Mouse (Mus musculus) heart, adult 18-20 months (tissue): ENCODE results near the gene Zfp955a. TPM values are rescaled to one million over a fixed set of nuclear protein-coding genes. Genes with fewer than 3 reads are reported as not detected.
"Not testable (repeated sequence)": the region's sequence is repeated elsewhere in the genome, so short reads cannot be mapped to it uniquely, and the experiment has no call there.

Experiments used
- DNase-seq, 2 experiments: peaks; one replicate each; pipeline ENCODE4 v3.0.0; 2021 to 2022; ENCODE audit warnings: mixed read lengths in 1 of 2
- long read RNA-seq, 2 experiments: library from polyadenylated mRNA; stranded (forward); transcript quantifications; one replicate each; pipeline ENCODE4 v2.0.0; 2021
- total RNA-seq, 2 experiments: library from RNA; stranded (reverse); gene quantifications; 2 replicates each; pipeline ENCODE4 v1.2.3; 2021

Zfp955a gene
- 1 to 10 TPM; 7.7 to 9.9 TPM for total RNA-seq
- long read RNA-seq, experiment 1, transcript Zfp955a-201 (4 exons, 3,544 nt) = major isoform, 8 of 8 reads
- long read RNA-seq, experiment 1, partial matches to known transcripts = 0 of 8 reads
- long read RNA-seq, experiment 1, other reads (novel, unspliced or antisense) = 0 of 8 reads
- long read RNA-seq, experiment 2, partial matches to known transcripts = 0 of 2 reads
- long read RNA-seq, experiment 2, other reads (novel, unspliced or antisense) = 0 of 2 reads

- DNase-seq = not testable (repeated sequence)
Measured at GRCm38 (mm10) chr17:33254530-33255318, at the start of gene Zfp955a. Gene Zfp955a (minus strand): TSS chr17:33255145.

DNA sequence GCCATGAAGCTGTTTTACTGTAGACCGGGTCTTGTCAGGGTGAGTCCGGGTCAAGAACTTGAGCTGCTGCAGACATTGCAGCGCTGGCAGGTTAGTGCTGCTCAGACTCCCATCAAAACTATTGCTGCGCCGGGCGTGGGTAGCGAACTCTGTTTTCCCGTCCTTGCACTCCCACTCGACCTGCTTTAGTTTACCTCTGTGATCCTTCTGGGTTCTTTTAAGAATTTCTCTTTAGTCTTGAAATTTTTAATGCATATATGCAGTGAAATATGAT, 34.9 kb upstream of the Zfp955a start:
- DNase-seq = not testable (repeated sequence)

DNA sequence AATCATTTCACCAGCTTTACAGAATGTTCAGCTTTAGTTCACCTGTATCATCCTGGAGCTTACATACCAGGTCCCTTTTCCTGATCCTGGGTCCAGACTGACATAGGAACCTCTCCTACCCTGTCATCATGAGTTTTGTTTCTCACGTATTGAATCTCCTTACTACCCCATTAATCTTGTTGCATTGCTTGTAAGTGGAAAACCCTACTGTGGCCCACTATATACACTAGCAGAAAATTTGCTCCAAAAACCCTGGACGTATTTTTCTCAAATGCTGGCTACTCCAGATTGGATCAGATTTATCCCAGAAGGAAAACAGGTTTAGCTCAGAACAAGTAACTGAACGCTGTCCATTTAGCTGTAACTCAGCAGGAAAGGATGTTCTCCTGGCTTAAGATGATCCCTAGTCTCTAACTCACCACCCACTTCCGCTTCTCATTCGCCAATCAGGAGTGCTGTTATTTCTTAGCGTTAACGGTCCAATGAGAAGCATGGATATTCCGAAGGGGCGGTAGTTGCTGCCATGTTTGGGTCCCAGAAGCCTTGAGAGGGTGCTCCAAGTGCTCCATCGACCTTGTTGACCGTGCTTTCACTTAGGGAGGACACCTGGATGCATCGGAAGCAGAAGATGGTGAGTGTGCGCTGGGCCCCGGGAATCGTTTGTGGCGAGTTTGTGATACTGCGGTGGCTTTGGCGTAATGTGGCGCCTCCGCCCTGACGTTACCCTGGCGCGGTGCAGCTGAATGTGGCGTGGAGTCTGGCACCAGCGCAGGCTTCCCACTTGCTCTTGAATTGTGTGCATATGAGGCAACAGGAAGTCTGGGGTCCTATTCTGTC, 34.3 kb upstream of the Zfp955a start, which contains the start of gene Zfp955b:
Gene Zfp955b (plus strand): TSS at position 506 of the 837 bp plus-strand sequence.
- DNase-seq = not testable (repeated sequence)

DNA sequence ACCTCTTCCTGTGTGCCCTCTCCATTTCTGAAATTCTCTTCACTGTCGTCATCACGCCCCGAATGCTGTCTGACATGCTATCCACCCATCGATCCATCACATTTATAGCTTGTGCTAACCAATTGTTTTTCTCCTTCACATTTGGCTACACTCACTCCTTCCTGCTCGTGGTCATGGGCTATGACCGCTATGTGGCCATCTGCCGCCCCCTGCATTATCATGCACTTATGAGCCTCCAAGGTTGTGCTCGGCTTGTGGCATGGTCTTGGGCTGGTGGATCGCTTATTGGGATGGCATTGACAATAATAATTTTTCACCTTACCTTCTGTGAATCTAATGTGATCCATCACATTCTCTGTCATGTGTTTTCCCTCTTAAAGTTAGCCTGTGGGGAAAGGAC, 14.0 kb upstream of the Zfp955a start:
- no peak for DNase-seq

DNA sequence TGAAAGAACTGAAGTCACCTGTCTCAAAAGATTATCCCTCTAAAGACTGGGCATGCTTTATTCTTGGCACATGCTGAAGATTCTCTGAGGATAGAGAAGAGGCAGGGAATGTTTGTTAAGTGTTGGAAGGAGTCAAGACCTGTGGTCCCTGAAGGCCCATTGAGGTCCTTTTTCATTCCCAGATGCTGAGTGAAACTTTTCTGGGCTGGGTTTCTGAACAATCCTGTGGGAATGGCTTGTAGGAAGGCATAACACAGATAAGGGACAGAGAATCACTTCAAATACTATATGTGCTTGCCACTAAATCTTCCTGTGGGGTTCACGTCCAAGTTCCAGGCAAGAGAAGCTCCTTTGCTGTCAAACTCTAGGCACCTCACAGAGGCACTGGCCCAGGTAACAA, 9.4 kb upstream of the Zfp955a start, which contains the start of gene Olfr63:
Gene Olfr63 (plus strand): TSS at position 301 of the 400 bp plus-strand sequence.
- DNase-seq = no peak

DNA sequence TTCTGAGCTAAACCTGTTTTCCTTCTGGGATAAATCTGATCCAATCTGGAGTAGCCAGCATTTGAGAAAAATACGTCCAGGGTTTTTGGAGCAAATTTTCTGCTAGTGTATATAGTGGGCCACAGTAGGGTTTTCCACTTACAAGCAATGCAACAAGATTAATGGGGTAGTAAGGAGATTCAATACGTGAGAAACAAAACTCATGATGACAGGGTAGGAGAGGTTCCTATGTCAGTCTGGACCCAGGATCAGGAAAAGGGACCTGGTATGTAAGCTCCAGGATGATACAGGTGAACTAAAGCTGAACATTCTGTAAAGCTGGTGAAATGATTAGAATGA, 343 bp upstream of the Zfp955a start:
- not testable (repeated sequence) for DNase-seq

- DNase-seq = not testable (repeated sequence)
Measured at GRCm38 (mm10) chr17:33236646-33237045, 18.3 kb downstream of the Zfp955a start.

DNA sequence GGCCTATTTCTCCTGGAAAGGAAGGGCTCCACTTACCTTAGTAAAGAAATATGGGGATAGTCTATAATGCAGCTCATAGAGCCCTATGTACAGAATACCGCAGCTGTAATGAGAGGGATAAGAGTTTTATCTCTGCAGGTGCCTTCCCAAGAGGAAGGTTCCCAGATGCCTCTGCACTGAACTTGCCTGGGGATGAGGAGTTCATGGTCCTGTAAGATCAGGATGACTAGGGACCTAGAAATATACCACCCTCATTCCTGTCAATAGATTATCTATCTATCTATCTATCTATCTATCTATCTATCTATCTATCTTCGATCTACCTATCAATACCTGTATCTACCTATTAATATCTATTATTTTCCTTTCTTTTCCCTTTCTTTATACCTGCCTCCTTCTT, 33.4 kb downstream of the Zfp955a start, which contains the start of gene Olfr1564:
Gene Olfr1564 (minus strand): TSS at position 101 of the 400 bp plus-strand sequence.
- no peak for DNase-seq

- not testable (repeated sequence) for DNase-seq
Measured at GRCm38 (mm10) chr17:33191002-33191401, 63.9 kb downstream of the Zfp955a start, which contains the start of gene Olfr239. Gene Olfr239 (plus strand): TSS chr17:33191302.

Other genes with a start within 250 kb of the Zfp955a start
- gene Zfp763, start 221.7 kb downstream of the Zfp955a start, total RNA-seq = 1 to 10 TPM; 2.0 to 2.8 TPM
- not detected for gene 4921501E09Rik, start 187.1 kb downstream of the Zfp955a start, total RNA-seq
- gene Zfp563, start 165.8 kb downstream of the Zfp955a start, total RNA-seq = 1 to 10 TPM; 5.1 to 5.6 TPM
- under 1 TPM in 1 of 2 experiments, not detected in 1; 0.07 TPM for gene Morc2b, start 115.5 kb downstream of the Zfp955a start, total RNA-seq
- not detected for gene Olfr55, start 86.7 kb downstream of the Zfp955a start, total RNA-seq
- gene Olfr239, start 63.8 kb downstream of the Zfp955a start, total RNA-seq = not detected
- gene Olfr1564, start 33.5 kb downstream of the Zfp955a start, total RNA-seq = under 1 TPM; 0.15 TPM
- not detected for gene Olfr63, start 9.5 kb upstream of the Zfp955a start, total RNA-seq
- gene Zfp955b, start 34.4 kb upstream of the Zfp955a start, total RNA-seq = 1 to 10 TPM; 9.1 to 9.4 TPM
- gene Zfp81, start 103.7 kb upstream of the Zfp955a start, total RNA-seq = 1 to 10 TPM; 4.9 to 5.0 TPM
- gene Zfp101, start 139.5 kb upstream of the Zfp955a start, total RNA-seq = 1 to 10 TPM; 2.5 to 5.4 TPM
- gene Actl9, start 177.8 kb upstream of the Zfp955a start, total RNA-seq = not detected